Mouse (Mus musculus) cortical plate, adult 2 months (tissue): Measurements from ENCODE around the gene Gprin1. TPM values are rescaled to one million over a fixed set of nuclear protein-coding genes. Genes with fewer than 3 reads are reported as not detected.

Experiments used
- H3K27ac ChIP-seq: fragments of 200-500 bp; 2 replicates; pipeline ENCODE4 v1.5.1; 2012; ENCODE audit warnings: low read length, control low read depth, inconsistent platforms; ENCODE audit not compliant: insufficient read depth
- H3K4me1 ChIP-seq: fragments of 200-500 bp; 2 replicates; pipeline ENCODE4 v1.6.1; 2011; ENCODE audit warnings: low read length; ENCODE audit not compliant: control insufficient read depth, insufficient read depth
- H3K4me3 ChIP-seq: fragments of 200-500 bp; 2 replicates; pipeline ENCODE4 v1.5.1; 2011; ENCODE audit warnings: mild to moderate bottlenecking, low read length, control low read depth; ENCODE audit not compliant: insufficient read depth
- CTCF ChIP-seq: fragments of 200-500 bp; IDR thresholded peaks from 2 replicates; pipeline ENCODE4 v1.5.1; 2011; ENCODE audit warnings: mild to moderate bottlenecking, control low read depth, low read length; ENCODE audit not compliant: insufficient read depth; ENCODE audit errors: extremely low read depth
- POLR2A ChIP-seq: fragments of 200-500 bp; IDR thresholded peaks from 2 replicates; pipeline ENCODE4 v1.6.1; 2011; ENCODE audit warnings: mild to moderate bottlenecking, low read length, control low read depth; ENCODE audit not compliant: insufficient read depth; ENCODE audit errors: extremely low read depth
- polyA plus RNA-seq: library from polyadenylated mRNA; depleted of rRNA; stranded (reverse); fragments of >200 nt; gene quantifications from 2 replicates; pipeline ENCODE4 v1.2.3, GENCODE M21; 2012; rRNA removed

Gene Gprin1
- polyA plus RNA-seq, 1 experiment: 57.2 TPM

GRCm38 (mm10) chr13:54694348-54695060, 55.2 kb downstream of the Gprin1 start:
- H3K4me3 ChIP-seq: peak overlapping the region; percentile 96
- TF ChIP-seq CTCF (no peak), POLR2A (peak; percentile 25; the same call in 1 of the 2 replicates)
- peaks cover 10% of the 10 kb centered on the region for H3K4me1 ChIP-seq
- H3K27ac ChIP-seq: peak overlapping the region; percentile 94

- peak within 1 kb of the TSS; percentile 96 for H3K4me3 ChIP-seq
- peaks cover 10% of the 10 kb centered on the region for H3K4me1 ChIP-seq
- peak; percentile 53; the same call in 1 of the 2 replicates for TF ChIP-seq POLR2A
- TF ChIP-seq CTCF: no peak
- peak within 1 kb of the TSS; percentile 94 for H3K27ac ChIP-seq
These were observed 55.9 kb downstream of the Gprin1 start, which contains the start of gene Rnf44 for GRCm38 (mm10) chr13:54693558-54694347. Gene Rnf44, minus strand, starts transcription at chr13:54693907.

- Histone ChIP-seq H3K27ac (peak overlapping the region; percentile 79), H3K4me3 (peak overlapping the region; percentile 96), H3K4me1 (peaks cover 10% of the 10 kb centered on the region)
- TF ChIP-seq CTCF (no peak), POLR2A (no peak)
These were observed 56.7 kb downstream of the Gprin1 start for GRCm38 (mm10) chr13:54692711-54693557.

GRCm38 (mm10) chr13:54691737-54692136, 57.9 kb downstream of the Gprin1 start:
- H3K27ac ChIP-seq: no peak overlapping the region
- TF ChIP-seq CTCF: no peak
- no peak for TF ChIP-seq POLR2A
- peak overlapping the region; percentile 96; the same call in 1 of the 2 replicates for H3K4me3 ChIP-seq
- peaks cover 10% of the 10 kb centered on the region for H3K4me1 ChIP-seq

- TF ChIP-seq POLR2A: no peak
- no peak for TF ChIP-seq CTCF
- peaks cover 20% of the 10 kb centered on the region for H3K4me1 ChIP-seq
These were observed 59.4 kb downstream of the Gprin1 start for GRCm38 (mm10) chr13:54690151-54690740.

GRCm38 (mm10) chr13:54687575-54688424, 61.9 kb downstream of the Gprin1 start:
- Histone ChIP-seq H3K4me1 (peaks cover 20% of the 10 kb centered on the region; the same call in 1 of the 2 replicates), H3K27ac (peak overlapping the region; percentile 98), H3K4me3 (peak overlapping the region; percentile 79)
- TF ChIP-seq CTCF (no peak), POLR2A (peak; percentile 79)

More at GRCm38 (mm10) chr13:54690151-54690740, 59.4 kb downstream of the Gprin1 start:
- H3K4me3 ChIP-seq: no peak overlapping the region
- H3K27ac ChIP-seq: no peak overlapping the region

- TF ChIP-seq POLR2A: no peak
- TF ChIP-seq CTCF: no peak
- Histone ChIP-seq H3K4me3 (peak overlapping the region; percentile 79), H3K4me1 (peaks cover 16% of the 10 kb centered on the region; the same call in 1 of the 2 replicates), H3K27ac (peak overlapping the region; percentile 86)
These were observed 62.6 kb downstream of the Gprin1 start for GRCm38 (mm10) chr13:54687096-54687495.

Other genes with a start within 250 kb of the Gprin1 start
- 18.8 and 19.7 TPM in 2 replicates for gene Simc1, start 246.1 kb downstream of the Gprin1 start, polyA plus RNA-seq
- 173 and 181 TPM in 2 replicates for gene 4833439L19Rik, start 184.4 kb downstream of the Gprin1 start, polyA plus RNA-seq
- 20.1 and 20.4 TPM in 2 replicates for gene Arl10, start 174.9 kb downstream of the Gprin1 start, polyA plus RNA-seq
- gene Nop16, start 159.8 kb downstream of the Gprin1 start, polyA plus RNA-seq: 25.4 and 26.0 TPM in 2 replicates
- 238 and 245 TPM in 2 replicates for gene Higd2a, start 159.7 kb downstream of the Gprin1 start, polyA plus RNA-seq
- 284 and 289 TPM in 2 replicates for gene Cltb, start 138.5 kb downstream of the Gprin1 start, polyA plus RNA-seq
- 30.7 and 34.6 TPM in 2 replicates for gene Faf2, start 128.1 kb downstream of the Gprin1 start, polyA plus RNA-seq
- gene Rnf44, start 56.0 kb downstream of the Gprin1 start, polyA plus RNA-seq: 129 and 131 TPM in 2 replicates
- 0.25 and 0.29 TPM in 2 replicates for gene Cdhr2, start 48.4 kb downstream of the Gprin1 start, polyA plus RNA-seq
- 734 and 773 TPM in 2 replicates for gene Sncb, start 16.7 kb upstream of the Gprin1 start, polyA plus RNA-seq
- gene Eif4e1b, start 34.1 kb upstream of the Gprin1 start, polyA plus RNA-seq: not detected in 2 replicates
- gene Tspan17, start 39.5 kb upstream of the Gprin1 start, polyA plus RNA-seq: 75.7 and 78.9 TPM in 2 replicates
- 62.2 and 66.0 TPM in 2 replicates for gene Unc5a, start 199.5 kb upstream of the Gprin1 start, polyA plus RNA-seq